Mouse (Mus musculus): ENCODE measurements around the gene March9. TPM values are rescaled to one million over a fixed set of nuclear protein-coding genes. Genes with fewer than 3 reads are reported as not detected.

March9 gene
- total RNA-seq, 2 experiments from 2014 or later, result 1.6 to 1.7 TPM

DNA sequence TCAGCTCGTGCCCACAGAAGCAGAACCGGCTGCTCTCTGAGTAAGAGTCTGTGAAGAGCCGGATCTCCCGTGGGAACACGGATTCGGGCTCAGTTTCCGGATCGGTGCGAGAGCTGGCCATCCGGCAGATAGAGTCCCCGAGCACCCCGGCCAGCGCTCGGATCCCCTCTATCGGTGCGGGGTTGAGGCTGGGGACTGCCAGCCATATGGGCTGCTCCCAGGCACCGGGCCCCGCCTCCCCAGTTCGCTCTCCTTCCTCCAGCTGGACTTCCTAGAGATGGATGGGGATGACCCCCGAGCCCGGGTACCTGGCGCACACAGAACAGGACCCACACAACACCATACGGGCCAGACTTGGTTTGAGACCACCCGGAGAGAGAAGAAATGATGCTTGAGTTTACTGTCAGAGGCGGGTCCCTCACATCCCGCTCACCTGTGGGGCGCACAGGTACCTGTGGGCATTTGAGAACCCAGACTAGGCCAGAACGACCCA is 18.7 kb downstream of the March9 start, which contains the start of the genes Mettl1 and Eef1akmt3:
Gene Mettl1, plus strand, starts transcription at position 141 of the 493 bp plus-strand sequence.
Gene Eef1akmt3, minus strand, starts transcription at position 240 of the 493 bp plus-strand sequence.
- DNase-seq (ENCODE audit: low spot score in 2 of 2), result peak; percentile 50 to 52

DNA sequence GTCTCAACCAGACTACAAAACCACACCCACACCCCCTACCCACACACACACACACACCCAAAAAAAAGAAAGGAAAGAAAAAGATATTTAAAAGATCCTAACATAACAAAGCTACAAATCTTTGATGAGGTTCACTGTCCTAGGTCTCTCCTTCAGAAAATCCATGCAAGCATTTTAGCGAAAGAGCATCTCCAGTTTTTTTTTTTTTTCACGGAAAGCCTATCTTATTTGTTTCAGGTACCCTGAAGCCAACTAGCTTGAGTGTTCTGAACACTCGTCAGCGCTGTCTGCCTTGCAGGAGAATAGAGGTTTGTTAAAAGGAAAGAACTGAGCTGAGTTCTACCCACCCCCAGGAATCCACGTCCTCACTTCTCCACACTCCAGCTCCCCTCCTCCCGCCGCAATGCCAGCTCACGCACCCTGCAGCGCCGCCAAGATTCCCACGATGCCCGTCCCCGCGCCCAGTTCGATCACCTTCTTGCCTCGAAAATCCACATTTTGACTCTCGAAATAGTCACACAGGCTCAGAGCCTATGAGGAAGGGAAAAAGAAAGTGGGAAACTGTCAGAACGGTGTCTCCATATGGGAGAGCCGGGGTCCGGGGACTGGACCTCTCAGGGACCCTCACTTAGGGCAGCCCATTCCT is 19.3 kb downstream of the March9 start:
- DNase-seq (ENCODE audit: low spot score in 2 of 2), result peak in 1 of 2 experiments; percentile 43

DNA sequence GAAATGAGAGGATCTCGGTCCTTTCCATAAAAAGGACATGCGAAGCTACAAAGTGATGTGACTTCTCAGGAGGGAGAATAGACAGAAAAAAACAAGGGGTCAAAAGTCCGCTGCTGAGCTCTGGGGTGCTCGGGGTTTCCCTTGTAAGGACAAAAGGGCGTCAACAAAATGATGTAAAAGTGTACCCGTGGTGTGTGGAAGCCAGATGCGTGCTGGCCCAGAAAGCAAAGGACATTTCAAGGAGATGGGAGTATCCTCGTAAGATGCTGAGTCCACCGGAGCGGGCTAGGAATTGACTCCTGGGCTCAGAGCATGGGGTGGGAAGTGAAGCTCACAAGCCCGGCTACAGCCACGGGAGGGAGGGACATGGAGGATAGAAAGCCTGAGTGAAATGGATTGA is 22.3 kb downstream of the March9 start:
- DNase-seq (ENCODE audit: low spot score in 2 of 2), result no peak

DNA sequence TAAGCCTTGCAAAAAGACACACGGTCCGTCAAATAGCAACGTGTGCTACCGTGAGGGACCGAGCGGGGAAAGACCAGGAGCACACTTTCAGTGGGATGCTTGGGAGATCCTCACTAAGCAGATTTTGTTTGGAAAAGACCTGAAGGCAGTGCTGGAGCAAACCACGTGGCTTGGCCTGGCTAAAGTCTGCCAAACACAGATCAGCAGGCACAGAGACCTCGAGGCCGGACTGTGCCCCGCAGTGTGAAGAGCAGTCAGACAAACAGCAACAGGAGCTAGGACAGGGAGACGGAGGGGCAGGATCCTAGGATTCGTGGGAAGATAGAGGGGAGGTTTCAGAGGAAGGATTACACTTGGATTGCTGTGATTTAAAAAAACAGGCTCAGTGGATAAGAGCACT is 23.7 kb downstream of the March9 start:
- no peak for DNase-seq (ENCODE audit: low spot score in 2 of 2)

DNA sequence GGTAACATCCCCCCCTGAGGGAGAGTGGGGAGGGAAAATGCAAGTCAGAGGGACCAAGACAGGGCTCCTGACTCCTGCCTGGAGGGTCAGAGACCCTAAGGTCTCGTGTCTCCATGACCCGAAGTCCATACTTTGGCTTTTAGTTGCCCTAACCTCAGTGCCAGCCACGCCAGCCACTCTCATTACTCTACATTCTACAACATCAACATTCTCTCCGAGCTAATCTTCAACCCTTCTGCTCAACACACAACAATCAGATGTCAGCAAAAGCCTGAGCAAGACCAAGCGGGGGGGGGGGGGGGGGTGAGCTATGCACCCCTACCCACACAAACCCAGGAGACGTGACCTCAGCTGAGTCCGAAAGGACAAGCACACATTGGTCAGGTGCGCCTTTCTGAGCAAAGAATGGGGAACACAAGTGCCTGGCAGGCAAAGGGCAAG is 26.7 kb downstream of the March9 start:
- DNase-seq (ENCODE audit: low spot score in 2 of 2), result no peak

DNA sequence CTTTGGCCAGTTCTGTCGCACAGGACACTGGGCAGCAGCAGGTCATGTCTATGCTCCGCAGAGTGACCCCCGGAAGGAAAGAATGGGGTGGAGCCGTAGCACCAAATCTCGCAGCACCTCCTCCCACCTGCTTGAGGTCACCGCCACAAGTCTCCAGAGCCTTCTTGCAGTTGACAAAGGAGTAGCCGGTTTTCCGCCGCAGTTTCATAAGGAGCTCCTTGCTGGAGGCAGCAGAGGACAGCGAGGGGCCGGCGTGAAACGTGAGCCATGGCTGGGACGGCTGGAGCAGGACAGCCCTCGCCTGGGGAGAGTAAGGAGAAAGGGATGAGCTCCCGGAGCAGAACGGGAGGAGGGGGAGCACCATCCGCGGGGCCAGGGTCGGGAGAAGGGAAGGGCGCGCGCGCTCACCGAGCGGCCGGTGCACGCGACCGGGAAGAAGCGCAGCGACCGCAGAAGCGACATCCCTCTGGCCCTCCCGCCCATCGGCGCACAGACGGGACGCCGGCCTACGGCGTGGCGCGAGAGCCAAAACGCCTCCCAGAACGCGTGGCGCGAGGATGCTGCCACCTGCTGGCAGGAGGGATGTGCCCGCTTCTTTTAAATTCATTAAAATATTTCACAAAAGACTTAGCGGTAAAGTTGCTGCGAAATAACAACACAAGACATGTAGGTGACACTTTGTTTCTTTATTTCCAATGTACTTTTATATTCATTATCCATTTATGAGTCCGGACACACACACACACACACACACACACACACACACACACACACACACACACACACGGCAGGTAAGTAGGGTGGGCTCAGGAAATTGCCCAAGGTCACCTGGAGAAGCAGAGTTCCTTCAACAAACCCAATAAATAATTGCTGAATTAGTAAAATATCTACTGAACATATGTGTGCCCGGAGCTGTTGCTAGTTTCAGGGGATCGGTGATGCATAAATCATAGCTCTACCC is 29.4 kb downstream of the March9 start, which contains the start of gene Tsfm:
Gene Tsfm, minus strand, starts transcription at position 505 of the 961 bp plus-strand sequence.
- peak; percentile 93 to 94 for DNase-seq (ENCODE audit: low spot score in 2 of 2)

DNA sequence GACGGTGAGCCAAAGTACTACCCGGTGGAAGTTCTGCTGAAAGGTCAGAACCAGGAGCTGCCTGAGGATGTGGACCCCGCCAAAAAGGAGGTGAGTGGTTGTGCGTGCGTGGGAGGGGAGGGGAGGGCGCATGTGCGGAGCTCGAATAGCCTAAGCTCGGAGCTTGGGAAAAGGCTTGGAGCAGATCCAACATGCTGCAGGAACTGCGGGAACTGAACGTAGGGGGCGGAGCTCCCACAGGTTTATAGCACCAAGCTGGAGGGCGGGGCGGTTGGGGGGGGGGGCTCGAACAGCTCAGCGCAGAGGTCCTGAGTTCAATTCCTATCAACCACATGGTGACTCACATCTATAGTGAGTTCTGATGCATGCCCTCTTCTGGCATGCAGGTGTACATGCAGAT is 41.6 kb downstream of the March9 start:
- DNase-seq (ENCODE audit: low spot score in 2 of 2), result no peak

DNA sequence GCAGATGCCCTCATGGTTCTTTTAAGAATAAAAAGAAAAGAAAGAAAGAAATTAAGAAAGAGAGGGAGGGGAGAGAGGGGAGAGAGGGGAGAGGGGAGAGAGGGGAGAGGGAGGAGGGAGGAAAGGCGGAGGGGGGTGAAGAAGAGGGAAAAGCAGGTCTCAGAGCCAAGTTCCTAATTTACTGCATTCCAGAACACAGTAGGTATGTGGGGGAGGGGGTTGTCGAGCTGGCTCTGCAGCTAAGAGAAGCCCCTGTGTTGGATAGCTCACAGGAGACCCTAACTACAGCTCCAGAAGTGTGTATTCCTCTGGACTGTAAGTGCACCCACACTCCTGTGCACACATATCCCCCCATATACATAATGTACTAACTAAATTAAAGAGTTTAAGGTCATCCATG is 42.9 kb downstream of the March9 start:
- no peak for DNase-seq (ENCODE audit: low spot score in 2 of 2)

DNA sequence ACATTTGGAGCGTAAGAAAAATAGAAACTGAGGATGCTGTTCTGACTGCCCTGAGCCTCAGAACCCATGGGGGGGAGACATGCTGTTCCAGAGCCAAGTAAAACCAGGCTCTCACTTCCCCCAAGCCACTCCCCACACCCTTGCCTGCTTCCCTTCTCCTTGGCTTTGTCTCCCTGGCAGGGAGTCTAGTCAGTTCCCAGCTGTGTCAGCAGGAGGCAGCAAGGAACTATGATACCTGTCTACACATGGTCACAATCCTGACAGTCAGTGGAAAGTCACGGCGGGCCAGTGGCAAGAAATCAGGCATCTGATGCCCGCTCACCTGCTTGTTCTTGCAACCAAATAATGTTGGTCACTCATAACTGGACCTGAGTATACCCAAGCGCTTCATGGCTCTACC is 43.5 kb downstream of the March9 start:
- DNase-seq (ENCODE audit: low spot score in 2 of 2), result no peak

Other genes with a start within 250 kb of the March9 start
- gene Atp23, start 158.8 kb downstream of the March9 start, total RNA-seq (2021), result 1 to 10 TPM; 4.3 to 5.4 TPM
- gene Ctdsp2, start 81.5 kb downstream of the March9 start, total RNA-seq (2021), result 100 to 1,000 TPM; 194 to 205 TPM
- gene Avil, start 59.5 kb downstream of the March9 start, total RNA-seq (2021), result under 1 TPM; 0.42 to 0.52 TPM
- gene Tsfm, start 29.3 kb downstream of the March9 start, total RNA-seq (2021), result 10 to 100 TPM; 29.2 to 38.5 TPM
- 10 to 100 TPM; 18.3 to 18.8 TPM for gene Mettl1, start 18.8 kb downstream of the March9 start, total RNA-seq (2021)
- 1 to 10 TPM in 1 of 2 experiments, under 1 TPM in 1; 0.78 to 1.1 TPM for gene Eef1akmt3, start 18.7 kb downstream of the March9 start, total RNA-seq (2021)
- under 1 TPM; 0.78 to 0.86 TPM for gene Cyp27b1, start 11.9 kb downstream of the March9 start, total RNA-seq (2021)
- gene Cdk4, start 3.4 kb upstream of the March9 start, total RNA-seq (2021), result 100 to 1,000 TPM; 225 to 253 TPM
- gene Tspan31, start 10.1 kb upstream of the March9 start, total RNA-seq (2021), result 10 to 100 TPM; 39.5 to 44.3 TPM
- gene Agap2, start 15.1 kb upstream of the March9 start, total RNA-seq (2021), result 1 to 10 TPM; 1.7 to 2.6 TPM
- gene Os9, start 60.9 kb upstream of the March9 start, total RNA-seq (2021), result 10 to 100 TPM; 42.6 to 42.8 TPM
- 1 to 10 TPM; 3.4 to 3.6 TPM for gene B4galnt1, start 105.0 kb upstream of the March9 start, total RNA-seq (2021)
- gene Slc26a10, start 120.5 kb upstream of the March9 start, total RNA-seq (2021), result 1 to 10 TPM; 3.8 to 4.3 TPM
- gene Arhgef25, start 129.9 kb upstream of the March9 start, total RNA-seq (2021), result 10 to 100 TPM; 40.4 to 43.0 TPM
- 10 to 100 TPM; 43.8 to 49.7 TPM for gene Dtx3, start 135.5 kb upstream of the March9 start, total RNA-seq (2021)
- gene Pip4k2c, start 151.4 kb upstream of the March9 start, total RNA-seq (2021), result 10 to 100 TPM; 11.5 to 12.7 TPM
- 1 to 10 TPM; 1.2 to 1.4 TPM for gene Kif5a, start 203.2 kb upstream of the March9 start, total RNA-seq (2021)
- gene Dctn2, start 206.2 kb upstream of the March9 start, total RNA-seq (2021), result 100 to 1,000 TPM; 145 to 146 TPM
- 10 to 100 TPM; 34.2 to 41.9 TPM for gene Mbd6, start 228.8 kb upstream of the March9 start, total RNA-seq (2021)

Data from gastrocnemius, postnatal 4 days (tissue).